Mouse (Mus musculus) right cerebral cortex, postnatal 4 days (tissue): ENCODE data around the gene Sumo1.

ENCODE experiments used
- DNase-seq: peaks from one replicate; pipeline ENCODE4 v3.0.0-alpha.2; 2022

Sumo1 gene

GRCm38 (mm10) chr1:59542231-59542630, 128.4 kb downstream of the Sumo1 start:
- no peak for DNase-seq

GRCm38 (mm10) chr1:59541271-59542020, 129.2 kb downstream of the Sumo1 start:
- DNase-seq = no peak

- DNase-seq = no peak
Observed at GRCm38 (mm10) chr1:59540537-59541148, 130.0 kb downstream of the Sumo1 start.

- DNase-seq = no peak
Observed at GRCm38 (mm10) chr1:59538381-59538780, 132.3 kb downstream of the Sumo1 start.
